Mouse (Mus musculus) G1E (cell line): ENCODE results near the gene Hoxa11.

Source experiments
- CTCF ChIP-seq: IDR thresholded peaks from 2 replicates; pipeline ENCODE4 v1.5.1; 2012; ENCODE audit warnings: low read depth, low read length, inconsistent platforms, mixed read lengths
- GATA1 ChIP-seq: IDR thresholded peaks from 2 replicates; pipeline ENCODE4 v1.6.1; 2012; ENCODE audit warnings: borderline replicate concordance, low read length, inconsistent platforms, mixed read lengths
- POLR2AphosphoS5 ChIP-seq: IDR thresholded peaks from 2 replicates; pipeline ENCODE4 v1.6.1; 2012; ENCODE audit warnings: low read depth, low read length, inconsistent platforms; ENCODE audit not compliant: insufficient replicate concordance
- TAL1 ChIP-seq: conservative IDR thresholded peaks from 2 replicates; pipeline ENCODE4 v1.6.1; 2012; ENCODE audit warnings: low read depth, low read length, inconsistent platforms, mixed read lengths

DNA sequence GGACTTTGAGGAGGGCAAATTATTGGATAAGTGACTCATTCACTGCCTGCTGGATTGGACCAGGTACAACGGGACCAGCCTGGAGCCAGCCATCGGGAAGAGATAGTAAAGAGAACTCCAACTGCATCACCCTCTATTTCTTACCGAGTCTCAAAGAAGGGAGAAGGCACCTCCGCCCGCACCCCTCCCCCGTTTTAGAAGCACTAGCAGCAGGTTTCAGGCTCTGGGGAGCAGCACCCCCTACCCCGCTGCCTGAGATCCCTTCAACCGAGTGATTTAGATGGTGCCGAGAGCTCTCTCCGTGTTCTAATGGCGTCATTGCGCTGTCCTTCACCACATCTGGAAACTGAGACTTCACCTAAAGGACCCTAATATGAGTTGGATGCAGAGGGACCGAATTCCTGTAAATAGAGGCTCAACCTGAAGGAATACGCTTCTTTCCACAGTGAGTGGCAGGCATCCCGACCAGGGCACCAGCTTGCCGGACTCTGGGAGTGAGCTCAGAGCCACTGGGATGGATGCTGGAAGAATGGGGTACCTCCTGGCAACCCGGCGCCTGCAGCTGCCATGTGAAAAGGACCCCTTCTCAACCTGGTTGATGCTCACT lies 19.8 kb upstream of the Hoxa11 start:
- TF ChIP-seq CTCF (no peak), GATA1 (no peak), TAL1 (no peak), POLR2AphosphoS5 (no peak)
